Mouse (Mus musculus) embryonic facial prominence, embryonic 12.5 days (tissue): ENCODE results near the gene AW146154. TPM values are rescaled to one million over a fixed set of nuclear protein-coding genes. Genes with fewer than 3 reads are reported as not detected.
A peak's percentile ranks its signal among the peaks of the same experiment; 100 is the strongest.
"Not testable (repeated sequence)": the region's sequence is repeated elsewhere in the genome, so short reads cannot be mapped to it uniquely, and the experiment has no call there.

ENCODE experiments used
- ATAC-seq: fragments of 200-750 bp; cut with Nextera tagmentation; 2 replicates; pipeline ENCODE4 v1.8.0; 2017; ENCODE audit not compliant: insufficient number of reproducible peaks, insufficient read depth, low FRiP score, low TSS enrichment
- H3K27ac ChIP-seq: fragments of 300-500 bp; sonication (generic); 2 replicates; pipeline ENCODE4 v1.5.1; 2016; ENCODE audit warnings: mild to moderate bottlenecking
- H3K27me3 ChIP-seq: fragments of 300-500 bp; sonication (generic); 2 replicates; pipeline ENCODE4 v1.6.1; 2016; ENCODE audit warnings: mild to moderate bottlenecking, moderate library complexity
- H3K36me3 ChIP-seq: fragments of 300-500 bp; sonication (generic); 2 replicates; pipeline ENCODE4 v1.6.1; 2016; ENCODE audit warnings: mild to moderate bottlenecking
- H3K4me1 ChIP-seq: fragments of 300-500 bp; sonication (generic); 2 replicates; pipeline ENCODE4 v1.6.1; 2016
- H3K4me2 ChIP-seq: fragments of 300-500 bp; sonication (generic); replicated peaks from 2 replicates; pipeline ENCODE4 v1.6.1; 2016; ENCODE audit warnings: mild to moderate bottlenecking, moderate library complexity
- H3K4me3 ChIP-seq: fragments of 300-500 bp; sonication (generic); 2 replicates; pipeline ENCODE4 v1.5.1; 2016; ENCODE audit warnings: mild to moderate bottlenecking
- H3K9ac ChIP-seq: fragments of 300-500 bp; sonication (generic); 2 replicates; pipeline ENCODE4 v1.6.1; 2016; ENCODE audit warnings: mild to moderate bottlenecking, moderate library complexity
- H3K9me3 ChIP-seq: fragments of 300-500 bp; sonication (generic); 2 replicates; pipeline ENCODE4 v1.6.1; 2016; ENCODE audit warnings: mild to moderate bottlenecking, moderate library complexity
- WGBS: fragments of 180-500 bp; shearing (Covaris S2); methylation state at CpG from one replicate; pipeline ENCODE4 v1.1.7; 2016; 5-methylcytosine and 5-hydroxymethylcytosine counted together
- polyA plus RNA-seq: library from polyadenylated mRNA; unstranded; fragments of >200 nt; fragmentation: Nextera tagmentation; extraction: Ambion mirVana; gene quantifications from 2 replicates; pipeline ENCODE4 v1.2.1, GENCODE M21; 2016

AW146154 gene
- 12.4 and 15.1 TPM in 2 replicates for polyA plus RNA-seq

DNA sequence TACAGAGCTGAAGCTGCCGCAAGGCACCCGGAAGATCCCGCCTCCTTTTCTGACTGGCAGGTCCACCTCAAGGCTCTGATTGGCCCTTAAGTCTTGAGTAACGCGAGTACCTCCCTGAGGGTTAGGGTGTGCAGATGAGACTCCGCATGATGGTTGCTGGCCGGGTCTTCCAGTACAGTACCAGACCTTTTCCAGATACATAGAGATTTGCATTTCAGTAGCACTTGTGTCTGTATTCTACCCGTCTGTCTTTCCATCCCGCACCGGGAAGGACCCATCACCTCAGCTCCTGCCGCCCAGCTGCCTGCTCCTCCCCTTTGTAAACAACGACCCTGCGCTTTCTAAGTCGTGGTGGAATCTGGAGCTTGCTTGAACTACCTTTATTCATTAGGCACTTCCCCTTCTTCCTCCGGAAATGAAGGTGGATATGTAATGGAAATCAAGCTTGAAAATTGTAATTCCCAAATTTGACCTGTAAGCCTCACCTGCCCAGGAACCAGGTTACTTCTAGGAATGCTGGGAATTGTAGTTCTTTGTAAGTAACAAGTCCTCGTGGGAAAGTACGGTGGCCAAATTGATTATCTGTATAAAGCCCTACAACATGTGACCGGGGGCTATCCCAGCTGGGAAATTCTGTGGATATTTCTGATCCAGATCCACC lies at the start of gene AW146154, which contains the start of gene Gm20449:
TSS of gene AW146154 (minus strand) at position 502 of the 661 bp plus-strand sequence.
TSS of gene Gm20449 (minus strand) at position 29 of the 661 bp plus-strand sequence.
- peak within 1 kb of the TSS; percentile 59 for H3K4me2 ChIP-seq
- H3K36me3 ChIP-seq, result peaks cover 5% of the 10 kb centered on the region; the same call in 1 of the 2 replicates
- H3K9ac ChIP-seq, result peak within 1 kb of the TSS; percentile 64
- ATAC-seq, result peak; percentile 96
- H3K27me3 ChIP-seq, result no peaks in the 10 kb centered on the region
- H3K4me3 ChIP-seq, result peak within 1 kb of the TSS; percentile 54
- no peaks in the 10 kb centered on the region for H3K4me1 ChIP-seq
- peak within 1 kb of the TSS; percentile 50; the same call in 1 of the 2 replicates for H3K27ac ChIP-seq
- WGBS, result 1% methylated on average over 18 of the region's 18 CpGs
- H3K9me3 ChIP-seq, result 0 out of 2 replicates have a peak, but pooled peaks cover 3% of the 10 kb centered on the region

- no peak overlapping the region for H3K9ac ChIP-seq
- H3K4me1 ChIP-seq, result no peaks in the 10 kb centered on the region
- no peaks in the 10 kb centered on the region for H3K36me3 ChIP-seq
- H3K4me3 ChIP-seq, result no peak overlapping the region
- WGBS, result 92% methylated on average over 3 of the region's 3 CpGs
- ATAC-seq, result no peak
- no peak overlapping the region for H3K4me2 ChIP-seq
- H3K9me3 ChIP-seq, result peaks cover 7% of the 10 kb centered on the region; the same call in 1 of the 2 replicates
- no peaks in the 10 kb centered on the region for H3K27me3 ChIP-seq
- no peak overlapping the region for H3K27ac ChIP-seq
These were observed 13.0 kb upstream of the AW146154 start for GRCm38 (mm10) chr7:41512672-41513071.

GRCm38 (mm10) chr7:41512207-41512606 lies 12.5 kb upstream of the AW146154 start:
- H3K36me3 ChIP-seq, result no peaks in the 10 kb centered on the region
- H3K27ac ChIP-seq, result no peak overlapping the region
- H3K4me1 ChIP-seq, result no peaks in the 10 kb centered on the region
- H3K4me3 ChIP-seq, result no peak overlapping the region
- WGBS, result 15% methylated on average over 1 of the region's 1 CpGs
- H3K27me3 ChIP-seq, result no peaks in the 10 kb centered on the region
- no peak overlapping the region for H3K4me2 ChIP-seq
- peaks cover 10% of the 10 kb centered on the region; the same call in 1 of the 2 replicates for H3K9me3 ChIP-seq
- no peak for ATAC-seq
- H3K9ac ChIP-seq, result no peak overlapping the region

- no peak overlapping the region for H3K9ac ChIP-seq
- no peak overlapping the region for H3K4me2 ChIP-seq
- H3K36me3 ChIP-seq, result no peaks in the 10 kb centered on the region
- H3K4me3 ChIP-seq, result no peak overlapping the region
- H3K27me3 ChIP-seq, result no peaks in the 10 kb centered on the region
- 0 out of 2 replicates have a peak, but pooled peaks cover 5% of the 10 kb centered on the region for H3K9me3 ChIP-seq
- no peaks in the 10 kb centered on the region for H3K4me1 ChIP-seq
- 55% methylated on average over 1 of the region's 1 CpGs for WGBS
- no peak for ATAC-seq
- no peak overlapping the region for H3K27ac ChIP-seq
These were observed 2.7 kb upstream of the AW146154 start for GRCm38 (mm10) chr7:41502402-41502801.

GRCm38 (mm10) chr7:41500151-41500934 lies 653 bp upstream of the AW146154 start:
- Histone ChIP-seq H3K4me1 (no peaks in the 10 kb centered on the region), H3K4me3 (peak overlapping the region; percentile 54), H3K27ac (no peak overlapping the region), H3K4me2 (peak overlapping the region; percentile 59), H3K9me3 (0 out of 2 replicates have a peak, but pooled peaks cover 3% of the 10 kb centered on the region), H3K36me3 (no peaks in the 10 kb centered on the region), H3K9ac (0 out of 2 replicates have a peak overlapping the region, but pooled peaks have one; percentile 40), H3K27me3 (no peaks in the 10 kb centered on the region)
- WGBS, result 19% methylated on average over 22 of the region's 22 CpGs
- ATAC-seq, result no peak; the same call in 1 of the 2 replicates

DNA sequence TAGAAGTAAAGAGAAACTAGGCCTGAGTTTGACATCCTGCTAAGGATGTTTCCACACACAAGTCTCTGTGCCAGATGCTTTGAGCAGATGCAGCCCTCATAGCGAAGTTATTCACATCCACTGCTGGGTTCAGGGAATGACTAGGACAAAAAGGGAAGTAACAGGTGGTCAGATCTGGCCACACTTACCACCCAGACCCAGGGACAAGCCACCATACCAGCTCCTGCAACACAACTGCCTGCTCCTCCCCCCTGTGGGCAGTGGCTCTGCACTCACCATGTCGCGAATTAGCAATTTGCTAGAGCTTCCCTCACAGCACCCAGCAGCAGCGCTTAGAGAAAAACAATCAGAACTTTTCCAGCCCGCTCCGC lies 687 bp downstream of the AW146154 start:
- not testable (repeated sequence) for H3K9me3 ChIP-seq, H3K4me1 ChIP-seq, ATAC-seq, H3K36me3 ChIP-seq, H3K27me3 ChIP-seq
- Histone ChIP-seq H3K27ac (0 out of 2 replicates have a peak overlapping the region, but pooled peaks have one; percentile 50), H3K9ac (peak overlapping the region; percentile 64), H3K4me3 (peak overlapping the region; percentile 54), H3K4me2 (peak overlapping the region; percentile 59)
- WGBS, result 0% methylated on average over 6 of the region's 6 CpGs

GRCm38 (mm10) chr7:41498464-41498863 lies 1.2 kb downstream of the AW146154 start:
- not testable (repeated sequence) for H3K27ac ChIP-seq, H3K4me1 ChIP-seq, ATAC-seq, H3K9me3 ChIP-seq, H3K27me3 ChIP-seq, H3K36me3 ChIP-seq
- 63% methylated on average over 3 of the region's 4 CpGs for WGBS
- Histone ChIP-seq H3K9ac (0 out of 2 replicates have a peak overlapping the region, but pooled peaks have one; percentile 64), H3K4me2 (peak overlapping the region; percentile 59), H3K4me3 (peak overlapping the region; percentile 54)

DNA sequence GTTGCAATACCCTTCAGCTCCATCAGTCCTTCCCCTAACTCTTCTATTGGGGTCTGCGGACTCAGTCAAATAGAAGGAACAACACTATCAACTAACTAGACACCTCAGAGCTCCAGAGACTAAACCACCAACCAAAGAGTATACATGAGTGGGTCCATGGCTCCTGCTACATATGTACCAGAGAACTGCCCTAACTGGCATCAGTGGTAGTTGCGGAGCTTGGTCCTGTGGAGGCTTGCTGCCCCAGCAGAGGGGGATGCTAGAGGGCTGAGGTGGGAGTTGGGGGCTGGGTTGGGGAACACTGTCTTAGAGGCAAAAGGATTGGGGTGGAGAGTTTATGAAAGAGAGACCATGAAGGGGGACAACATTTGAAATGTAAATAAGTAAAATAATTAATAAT lies 1.8 kb downstream of the AW146154 start:
- 0 out of 2 replicates have a peak, but pooled peaks cover 3% of the 10 kb centered on the region for H3K9me3 ChIP-seq
- no peaks in the 10 kb centered on the region for H3K27me3 ChIP-seq
- ATAC-seq, result no peak
- no peak overlapping the region for H3K4me2 ChIP-seq
- H3K4me3 ChIP-seq, result no peak overlapping the region
- 98% methylated on average over 2 of the region's 2 CpGs for WGBS
- no peak overlapping the region for H3K9ac ChIP-seq
- H3K36me3 ChIP-seq, result peaks cover 5% of the 10 kb centered on the region; the same call in 1 of the 2 replicates
- no peaks in the 10 kb centered on the region for H3K4me1 ChIP-seq
- H3K27ac ChIP-seq, result no peak overlapping the region

DNA sequence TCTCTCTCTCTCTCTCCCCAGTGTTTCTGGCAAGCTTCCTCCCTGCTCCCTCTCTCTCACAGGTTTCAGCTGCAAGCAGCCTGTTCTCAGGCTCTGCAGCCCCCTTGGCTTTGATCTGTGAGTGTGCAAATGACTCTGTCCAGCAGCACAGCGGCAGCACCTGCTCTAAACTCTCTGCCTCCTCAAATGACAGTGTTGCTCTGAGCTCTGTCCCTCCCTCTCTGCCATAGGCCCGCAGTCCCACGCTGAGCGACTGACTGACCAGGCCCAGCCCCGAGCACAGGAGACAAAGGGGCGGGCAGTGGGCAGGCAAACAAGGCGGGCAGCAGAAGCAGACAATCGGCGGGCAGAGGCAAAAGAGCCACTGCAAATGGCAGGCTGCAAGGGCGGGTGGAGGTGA lies 47.8 kb downstream of the AW146154 start:
- H3K9me3 ChIP-seq, result peaks cover 8% of the 10 kb centered on the region; the same call in 1 of the 2 replicates
- H3K36me3 ChIP-seq, result no peaks in the 10 kb centered on the region
- no peak overlapping the region for H3K4me2 ChIP-seq
- H3K27ac ChIP-seq, result no peak overlapping the region
- no peak overlapping the region for H3K9ac ChIP-seq
- H3K27me3 ChIP-seq, result no peaks in the 10 kb centered on the region
- H3K4me3 ChIP-seq, result no peak overlapping the region
- 4% methylated on average over 10 of the region's 10 CpGs for WGBS
- no peaks in the 10 kb centered on the region for H3K4me1 ChIP-seq
- ATAC-seq, result 0 out of 2 replicates have a peak, but pooled peaks have one; percentile 35

- not testable (repeated sequence) for H3K27me3 ChIP-seq, H3K9ac ChIP-seq, H3K4me1 ChIP-seq, H3K4me2 ChIP-seq, H3K36me3 ChIP-seq, H3K4me3 ChIP-seq, H3K27ac ChIP-seq, ATAC-seq, H3K9me3 ChIP-seq
- WGBS, result 79% methylated on average over 1 of the region's 1 CpGs
These were observed 51.1 kb downstream of the AW146154 start, which contains the start of gene Vmn2r57 for GRCm38 (mm10) chr7:41448596-41448995. Gene Vmn2r57 (minus strand): TSS chr7:41448696.
